Comparison of ENCODE assay signal across 8 mouse cellular contexts in genomic region chr4:103118888-103119228, GRCm38 (mm10). TPM values are rescaled to one million over a fixed set of nuclear protein-coding genes. Genes with fewer than 3 reads are reported as not detected.
A peak's percentile ranks its signal among the peaks of the same experiment; 100 is the strongest.
DNase-seq lines count a peak whose midpoint lies in the region; ATAC-seq and TF ChIP-seq lines count a peak whose summit lies in the region.

No protein-coding gene starts in this region.

- ATAC-seq in erythroblast, adult 5-6 weeks (replicated peaks; ENCODE audit: low FRiP score, poor library complexity, severe bottlenecking) = no peak
- no peak for ATAC-seq in limb, embryonic 14.5 days (ENCODE audit: low FRiP score, low read depth)
- no peak for ATAC-seq in stomach, embryonic 16.5 days (ENCODE audit: insufficient read depth, low FRiP score)
- no peak for ATAC-seq in activated CD4-positive, CD25-positive, alpha-beta regulatory T cell, adult 4 months

- H3K4me3 ChIP-seq in erythroblast, embryonic 14.5 days (replicated peaks) = peak overlapping the region; percentile 96
- H3K4me3 ChIP-seq in testis, adult 2 months (ENCODE audit: control insufficient read depth, low read depth, low read length) = peak overlapping the region; percentile 94
- H3K4me3 ChIP-seq in limb, embryonic 14.5 days (replicated peaks; ENCODE audit: low read length) = peak overlapping the region; percentile 95
- H3K4me3 ChIP-seq in stomach, embryonic 16.5 days (replicated peaks; ENCODE audit: low read length) = peak overlapping the region; percentile 76

- under 1% methylated on average over 13 of the region's 15 CpGs for WGBS in limb, embryonic 14.5 days
- 1% methylated on average over 15 of the region's 15 CpGs for WGBS in stomach, embryonic 16.5 days

- no peak for TF ChIP-seq CTCF in testis, adult 2 months (IDR thresholded peaks at IDR 0.05; ENCODE audit: control insufficient read depth, insufficient read depth, insufficient replicate concordance, low read depth, low read length)

- H3K9ac ChIP-seq in limb, embryonic 14.5 days (ENCODE audit: low read depth, low read length, severe bottlenecking) = peak overlapping the region; percentile 96
- H3K9ac ChIP-seq in stomach, embryonic 16.5 days (ENCODE audit: low read length) = peak overlapping the region; percentile 95

- peaks cover 45% of the 10 kb centered on the region for H3K36me3 ChIP-seq in erythroblast, embryonic 14.5 days (ENCODE audit: control insufficient read depth)
- H3K36me3 ChIP-seq in testis, adult 2 months (ENCODE audit: control insufficient read depth, insufficient read depth, low read length) = no peaks in the 10 kb centered on the region
- 0 out of 2 replicates have a peak, but pooled peaks cover 5% of the 10 kb centered on the region for H3K36me3 ChIP-seq in limb, embryonic 14.5 days (ENCODE audit: control insufficient read depth, insufficient read depth, low read length)
- H3K36me3 ChIP-seq in stomach, embryonic 16.5 days (ENCODE audit: control insufficient read depth, insufficient read depth, low read length) = peaks cover 5% of the 10 kb centered on the region; the same call in 1 of the 2 replicates

- H3K27me3 ChIP-seq in erythroblast, embryonic 14.5 days (ENCODE audit: control insufficient read depth) = no peaks in the 10 kb centered on the region
- no peaks in the 10 kb centered on the region for H3K27me3 ChIP-seq in testis, adult 2 months (ENCODE audit: control insufficient read depth, insufficient read depth, low read length)
- H3K27me3 ChIP-seq in limb, embryonic 14.5 days (ENCODE audit: control insufficient read depth, insufficient read depth, low read length) = no peaks in the 10 kb centered on the region
- H3K27me3 ChIP-seq in stomach, embryonic 16.5 days (ENCODE audit: control insufficient read depth, insufficient read depth, low read length) = no peaks in the 10 kb centered on the region

- peak overlapping the region; percentile 67 for H3K4me2 ChIP-seq in limb, embryonic 14.5 days (replicated peaks; ENCODE audit: low read depth, low read length, severe bottlenecking)
- peak overlapping the region; percentile 62 for H3K4me2 ChIP-seq in stomach, embryonic 16.5 days (ENCODE audit: low read depth, low read length)

- no peak for DNase-seq in testis, postnatal 14 days (ENCODE audit: low spot score)
- DNase-seq in limb, embryonic 14.5 days (ENCODE audit: low spot score) = no peak
- no peak for DNase-seq in layer of hippocampus, postnatal 25 days (ENCODE audit: extremely low spot score in 1 of 2, low spot score in 1 of 2)

- H3K9me3 ChIP-seq in erythroblast, embryonic 14.5 days (ENCODE audit: control insufficient read depth, low read length) = no peaks in the 10 kb centered on the region
- H3K9me3 ChIP-seq in limb, embryonic 14.5 days (ENCODE audit: control insufficient read depth, low read length) = no peaks in the 10 kb centered on the region
- H3K9me3 ChIP-seq in stomach, embryonic 16.5 days (replicated peaks; ENCODE audit: control insufficient read depth, low read length) = no peaks in the 10 kb centered on the region

- H3K27ac ChIP-seq in testis, adult 2 months (ENCODE audit: control insufficient read depth, insufficient read depth, low read depth, low read length) = peak overlapping the region; percentile 97
- peak overlapping the region; percentile 95 for H3K27ac ChIP-seq in limb, embryonic 14.5 days (replicated peaks; ENCODE audit: low read depth, low read length)
- H3K27ac ChIP-seq in stomach, embryonic 16.5 days (ENCODE audit: low read length) = peak overlapping the region; percentile 96

- no peak for TF ChIP-seq POLR2A in testis, adult 2 months (IDR thresholded peaks at IDR 0.05; ENCODE audit: control insufficient read depth, low read depth, low read length)
- TF ChIP-seq POLR2A in limb, embryonic 14.5 days (IDR thresholded peaks at IDR 0.05; ENCODE audit: borderline replicate concordance, extremely low read depth, insufficient read depth, insufficient read length) = no peak

- H3K4me1 ChIP-seq in erythroblast, embryonic 14.5 days (ENCODE audit: control insufficient read depth) = peaks cover 61% of the 10 kb centered on the region
- peaks cover 3% of the 10 kb centered on the region for H3K4me1 ChIP-seq in testis, adult 2 months (ENCODE audit: control insufficient read depth, insufficient read depth, low read length)
- peaks cover 16% of the 10 kb centered on the region for H3K4me1 ChIP-seq in limb, embryonic 14.5 days (ENCODE audit: control insufficient read depth, insufficient read depth, low read length)
- peaks cover 23% of the 10 kb centered on the region for H3K4me1 ChIP-seq in stomach, embryonic 16.5 days (ENCODE audit: control insufficient read depth, insufficient read depth, low read length)

RNA-seq across cellular contexts. Expression of gene Wdr78, which starts 4.5 kb away (rescaled TPM):
- 0.08 and 0.09 TPM in 2 replicates for polyA plus RNA-seq in erythroblast, embryonic 14.5 days (2012)
- total RNA-seq in erythroblast, adult 5-6 weeks (2015; ENCODE audit: low replicate concordance) = 2.9 and 3.3 TPM in 2 replicates
- 1.4 and 3.8 TPM in 2 replicates for total RNA-seq in erythroblast, adult 5-6 weeks (2017; ENCODE audit: low replicate concordance)
- 21.7 and 25.2 TPM in 2 replicates for polyA plus RNA-seq in testis, adult 2 months (2012; rRNA removed)
- polyA plus RNA-seq in limb, embryonic 14.5 days (2012; rRNA removed) = 5.4 and 7.0 TPM in 2 replicates
- 3.4 and 4.4 TPM in 2 replicates for polyA plus RNA-seq in limb, embryonic 14.5 days (2014; fragmentation: Nextera tagmentation; extraction: Ambion mirVana)
- 1.9 and 2.6 TPM in 2 replicates for polyA plus RNA-seq in stomach, embryonic 16.5 days (2015; fragmentation: Nextera tagmentation; extraction: Ambion mirVana)
- polyA plus RNA-seq in activated CD4-positive, CD25-positive, alpha-beta regulatory T cell, adult 4 months (2017; shearing (Covaris generic)) = 1 to 10 TPM; 1.1 to 2.9 TPM
- 10 to 100 TPM; 10.3 to 10.8 TPM for total RNA-seq in layer of hippocampus, postnatal 25 days (2021)

RNA-seq across cellular contexts. Expression of gene Mier1, which starts 4.7 kb away (rescaled TPM):
- polyA plus RNA-seq in erythroblast, embryonic 14.5 days (2012) = 0.49 and 0.55 TPM in 2 replicates
- 198 and 199 TPM in 2 replicates for total RNA-seq in erythroblast, adult 5-6 weeks (2015; ENCODE audit: low replicate concordance)
- total RNA-seq in erythroblast, adult 5-6 weeks (2017; ENCODE audit: low replicate concordance) = 293 and 399 TPM in 2 replicates
- polyA plus RNA-seq in testis, adult 2 months (2012; rRNA removed) = 14.3 and 15.8 TPM in 2 replicates
- polyA plus RNA-seq in limb, embryonic 14.5 days (2012; rRNA removed) = 32.8 and 32.9 TPM in 2 replicates
- 41.2 and 46.4 TPM in 2 replicates for polyA plus RNA-seq in limb, embryonic 14.5 days (2014; fragmentation: Nextera tagmentation; extraction: Ambion mirVana)
- polyA plus RNA-seq in stomach, embryonic 16.5 days (2015; fragmentation: Nextera tagmentation; extraction: Ambion mirVana) = 33.6 and 39.6 TPM in 2 replicates
- polyA plus RNA-seq in activated CD4-positive, CD25-positive, alpha-beta regulatory T cell, adult 4 months (2017; shearing (Covaris generic)) = 10 to 100 TPM; 60.0 to 79.8 TPM
- total RNA-seq in layer of hippocampus, postnatal 25 days (2021) = 10 to 100 TPM; 39.6 to 46.1 TPM
